Mouse (Mus musculus) forebrain, postnatal 0 days (tissue): ENCODE data around the gene Car1. TPM values are rescaled to one million over a fixed set of nuclear protein-coding genes. Genes with fewer than 3 reads are reported as not detected.

Experiments used
- ATAC-seq: fragments of 200-750 bp; cut with Nextera tagmentation; 2 replicates; pipeline ENCODE4 v1.8.0; 2017; ENCODE audit warnings: mild to moderate bottlenecking, moderate library complexity
- DNase-seq: peaks from one replicate; pipeline ENCODE4 v3.0.0-alpha.2; 2015
- H3K27ac ChIP-seq: fragments of 300-500 bp; sonication (generic); 2 replicates; pipeline ENCODE4 v1.5.1; 2014; ENCODE audit warnings: low read depth, mild to moderate bottlenecking, antibody characterized with exemption, low read length, moderate library complexity, mixed read lengths
- H3K27me3 ChIP-seq: fragments of 300-500 bp; sonication (generic); 2 replicates; pipeline ENCODE4 v1.6.1; 2014; ENCODE audit warnings: mild to moderate bottlenecking, low read length, mixed read lengths; ENCODE audit not compliant: insufficient read depth
- H3K36me3 ChIP-seq: fragments of 300-500 bp; sonication (generic); 2 replicates; pipeline ENCODE4 v1.6.1; 2014; ENCODE audit warnings: mild to moderate bottlenecking, moderate library complexity; ENCODE audit not compliant: insufficient read depth
- H3K4me1 ChIP-seq: fragments of 300-500 bp; sonication (generic); 2 replicates; pipeline ENCODE4 v1.6.1; 2014; ENCODE audit warnings: antibody characterized with exemption; ENCODE audit not compliant: insufficient read depth
- H3K4me2 ChIP-seq: fragments of 300-500 bp; sonication (generic); 2 replicates; pipeline ENCODE4 v1.6.1; 2014; ENCODE audit warnings: low read depth, mild to moderate bottlenecking, moderate library complexity
- H3K4me3 ChIP-seq: fragments of 300-500 bp; sonication (generic); 2 replicates; pipeline ENCODE4 v1.5.1; 2014; ENCODE audit warnings: low read depth, low read length, mixed read lengths
- H3K9ac ChIP-seq: fragments of 300-500 bp; sonication (generic); 2 replicates; pipeline ENCODE4 v1.6.1; 2014; ENCODE audit warnings: mild to moderate bottlenecking
- H3K9me3 ChIP-seq: fragments of 300-500 bp; sonication (generic); 2 replicates; pipeline ENCODE4 v1.6.1; 2016; ENCODE audit warnings: low read length
- CTCF ChIP-seq: sonication (generic); IDR thresholded peaks from 2 replicates; pipeline ENCODE4 v1.5.1; 2016; ENCODE audit warnings: antibody characterized with exemption, control low read depth, low read depth
- WGBS: fragments of 180-500 bp; shearing (Covaris S2); extraction: QIAGEN DNeasy Blood & Tissue Kit; methylation state at CpG from one replicate; pipeline ENCODE4 v1.1.7; 2014; 5-methylcytosine and 5-hydroxymethylcytosine counted together
- polyA plus RNA-seq: library from polyadenylated mRNA; unstranded; fragments of >200 nt; fragmentation: Nextera tagmentation; extraction: Ambion mirVana; gene quantifications from 2 replicates; pipeline ENCODE4 v1.2.1, GENCODE M21; 2015
- total RNA-seq: library from RNA; depleted of rRNA; stranded (reverse); fragments of >200 nt; gene quantifications from 2 replicates; pipeline ENCODE4 v1.2.3, GENCODE M21; 2014

The Car1 gene
- total and polyA plus RNA-seq, 2 experiments from 2014 or later: 0.17 to 0.19 TPM

GRCm38 (mm10) chr3:14804906-14805305 is 3.3 kb downstream of the Car1 start:
- Histone ChIP-seq H3K9me3 (no peaks in the 10 kb centered on the region), H3K27ac (no peak overlapping the region), H3K4me2 (no peak overlapping the region), H3K36me3 (no peaks in the 10 kb centered on the region), H3K27me3 (no peaks in the 10 kb centered on the region), H3K4me3 (no peak overlapping the region), H3K9ac (no peak overlapping the region), H3K4me1 (no peaks in the 10 kb centered on the region)
- ATAC-seq: no peak
- WGBS: 90% methylated on average over 6 of the region's 6 CpGs
- DNase-seq: no peak
- TF ChIP-seq CTCF: no peak

- Histone ChIP-seq H3K4me1 (no peaks in the 10 kb centered on the region), H3K4me3 (no peak overlapping the region), H3K36me3 (no peaks in the 10 kb centered on the region), H3K9ac (no peak overlapping the region), H3K4me2 (no peak overlapping the region), H3K9me3 (no peaks in the 10 kb centered on the region), H3K27ac (no peak overlapping the region), H3K27me3 (no peaks in the 10 kb centered on the region)
- no peak for ATAC-seq
- 92% methylated on average over 3 of the region's 3 CpGs for WGBS
- no peak for DNase-seq
- no peak for TF ChIP-seq CTCF
These were observed 11.1 kb downstream of the Car1 start for GRCm38 (mm10) chr3:14797069-14797468.

GRCm38 (mm10) chr3:14795292-14796020 is 12.7 kb downstream of the Car1 start:
- 90% methylated on average over 4 of the region's 4 CpGs for WGBS

DNA sequence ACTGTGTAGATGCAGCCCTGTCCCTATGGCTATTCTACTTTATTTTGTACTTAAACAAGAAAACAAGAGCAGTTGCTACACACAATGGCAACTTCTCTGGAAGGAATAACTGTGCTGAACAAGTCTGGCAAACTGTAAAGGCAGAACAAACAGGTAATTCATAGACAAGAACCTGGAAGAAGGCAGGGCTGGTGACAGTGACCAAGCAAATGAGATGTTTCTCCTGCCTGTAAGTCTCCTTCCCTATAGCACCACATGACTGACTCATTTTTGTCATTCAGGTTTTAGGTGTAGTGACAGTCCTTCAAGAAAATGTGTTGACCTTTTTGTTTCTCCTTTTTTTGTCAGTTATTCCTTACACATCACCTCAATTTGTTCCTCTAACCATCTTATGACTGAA is 16.1 kb downstream of the Car1 start:
- ATAC-seq: no peak
- no peak for DNase-seq
- H3K9me3 ChIP-seq: no peaks in the 10 kb centered on the region
- TF ChIP-seq CTCF: no peak
- no peak overlapping the region for H3K9ac ChIP-seq
- no peaks in the 10 kb centered on the region for H3K4me1 ChIP-seq
- no peak overlapping the region for H3K4me3 ChIP-seq
- H3K4me2 ChIP-seq: no peak overlapping the region
- no peaks in the 10 kb centered on the region for H3K36me3 ChIP-seq
- no peaks in the 10 kb centered on the region for H3K27me3 ChIP-seq
- no peak overlapping the region for H3K27ac ChIP-seq

More at GRCm38 (mm10) chr3:14795292-14796020, 12.7 kb downstream of the Car1 start:
- Histone ChIP-seq H3K36me3 (no peaks in the 10 kb centered on the region), H3K27ac (no peak overlapping the region), H3K9ac (no peak overlapping the region), H3K27me3 (no peaks in the 10 kb centered on the region), H3K9me3 (no peaks in the 10 kb centered on the region), H3K4me3 (no peak overlapping the region), H3K4me1 (no peaks in the 10 kb centered on the region), H3K4me2 (no peak overlapping the region)
- TF ChIP-seq CTCF: no peak
- no peak for ATAC-seq
- DNase-seq: no peak

GRCm38 (mm10) chr3:14787607-14788006 is 20.6 kb downstream of the Car1 start:
- no peak for TF ChIP-seq CTCF
- Histone ChIP-seq H3K9me3 (no peaks in the 10 kb centered on the region), H3K4me3 (no peak overlapping the region), H3K27ac (no peak overlapping the region), H3K36me3 (no peaks in the 10 kb centered on the region), H3K4me1 (no peaks in the 10 kb centered on the region), H3K27me3 (no peaks in the 10 kb centered on the region), H3K9ac (no peak overlapping the region), H3K4me2 (no peak overlapping the region)
- ATAC-seq (no peak), DNase-seq (no peak)
- 77% methylated on average over 1 of the region's 1 CpGs for WGBS

- H3K9me3 ChIP-seq: no peaks in the 10 kb centered on the region
- 38% methylated on average over 1 of the region's 1 CpGs for WGBS
- H3K27me3 ChIP-seq: no peaks in the 10 kb centered on the region
- DNase-seq (no peak), ATAC-seq (no peak)
- no peak for TF ChIP-seq CTCF
- H3K4me1 ChIP-seq: no peaks in the 10 kb centered on the region
- no peaks in the 10 kb centered on the region for H3K36me3 ChIP-seq
- no peak overlapping the region for H3K9ac ChIP-seq
- H3K4me3 ChIP-seq: no peak overlapping the region
- no peak overlapping the region for H3K4me2 ChIP-seq
- H3K27ac ChIP-seq: no peak overlapping the region
These were observed 21.0 kb downstream of the Car1 start for GRCm38 (mm10) chr3:14787136-14787535.

- Histone ChIP-seq H3K27me3 (no peaks in the 10 kb centered on the region), H3K9ac (no peak overlapping the region), H3K27ac (no peak overlapping the region), H3K4me1 (no peaks in the 10 kb centered on the region), H3K36me3 (no peaks in the 10 kb centered on the region), H3K9me3 (no peaks in the 10 kb centered on the region), H3K4me2 (no peak overlapping the region), H3K4me3 (no peak overlapping the region)
- no peak for TF ChIP-seq CTCF
- WGBS: 63% methylated on average over 2 of the region's 2 CpGs
- ATAC-seq (no peak), DNase-seq (no peak)
These were observed 21.6 kb downstream of the Car1 start for GRCm38 (mm10) chr3:14786551-14787079.
